Mouse (Mus musculus) embryonic facial prominence, embryonic 13.5 days (tissue): ENCODE data around the gene Runx1. TPM values are rescaled to one million over a fixed set of nuclear protein-coding genes. Genes with fewer than 3 reads are reported as not detected.

Experiments used
- ATAC-seq: fragments of 200-750 bp; cut with Nextera tagmentation; 2 replicates; pipeline ENCODE4 v1.8.0; 2017; ENCODE audit warnings: low read depth; ENCODE audit not compliant: insufficient number of reproducible peaks, insufficient read depth, low FRiP score, low TSS enrichment
- H3K27ac ChIP-seq: fragments of 300-500 bp; sonication (generic); 2 replicates; pipeline ENCODE4 v1.5.1; 2015; ENCODE audit warnings: moderate library complexity, mild to moderate bottlenecking, inconsistent platforms
- H3K27me3 ChIP-seq: fragments of 300-500 bp; sonication (generic); 2 replicates; pipeline ENCODE4 v1.6.1; 2015; ENCODE audit warnings: mild to moderate bottlenecking, inconsistent platforms
- H3K36me3 ChIP-seq: fragments of 300-500 bp; sonication (generic); 2 replicates; pipeline ENCODE4 v1.6.1; 2015; ENCODE audit warnings: mild to moderate bottlenecking, inconsistent platforms
- H3K4me1 ChIP-seq: fragments of 300-500 bp; sonication (generic); 2 replicates; pipeline ENCODE4 v1.6.1; 2015; ENCODE audit warnings: inconsistent platforms
- H3K4me2 ChIP-seq: fragments of 300-500 bp; sonication (generic); 2 replicates; pipeline ENCODE4 v1.6.1; 2015; ENCODE audit warnings: moderate library complexity, mild to moderate bottlenecking, inconsistent platforms
- H3K4me3 ChIP-seq: fragments of 300-500 bp; sonication (generic); 2 replicates; pipeline ENCODE4 v1.5.1; 2015; ENCODE audit warnings: mild to moderate bottlenecking, inconsistent platforms
- H3K9ac ChIP-seq: fragments of 300-500 bp; sonication (generic); 2 replicates; pipeline ENCODE4 v1.6.1; 2015; ENCODE audit warnings: mild to moderate bottlenecking, inconsistent platforms
- H3K9me3 ChIP-seq: fragments of 300-500 bp; sonication (generic); 2 replicates; pipeline ENCODE4 v1.6.1; 2016; ENCODE audit warnings: inconsistent platforms
- WGBS: fragments of 180-500 bp; shearing (Covaris S2); methylation state at CpG from one replicate; pipeline ENCODE4 v1.1.7; 2015; ENCODE audit warnings: mixed read lengths; 5-methylcytosine and 5-hydroxymethylcytosine counted together
- polyA plus RNA-seq: library from polyadenylated mRNA; unstranded; fragments of >200 nt; fragmentation: Nextera tagmentation; extraction: Ambion mirVana; gene quantifications from 2 replicates; pipeline ENCODE4 v1.2.1, GENCODE M21; 2015

Runx1 gene
- polyA plus RNA-seq, 1 experiment from 2014 or later: 19.3 TPM

GRCm38 (mm10) chr16:92763666-92764065 is 62.3 kb downstream of the Runx1 start:
- Histone ChIP-seq H3K4me2 (no peak overlapping the region), H3K9ac (no peak overlapping the region), H3K36me3 (no peaks in the 10 kb centered on the region), H3K9me3 (no peaks in the 10 kb centered on the region), H3K27ac (no peak overlapping the region), H3K4me3 (no peak overlapping the region), H3K27me3 (no peaks in the 10 kb centered on the region), H3K4me1 (peaks cover 28% of the 10 kb centered on the region)
- WGBS: 85% methylated on average over 3 of the region's 3 CpGs
- no peak for ATAC-seq

DNA sequence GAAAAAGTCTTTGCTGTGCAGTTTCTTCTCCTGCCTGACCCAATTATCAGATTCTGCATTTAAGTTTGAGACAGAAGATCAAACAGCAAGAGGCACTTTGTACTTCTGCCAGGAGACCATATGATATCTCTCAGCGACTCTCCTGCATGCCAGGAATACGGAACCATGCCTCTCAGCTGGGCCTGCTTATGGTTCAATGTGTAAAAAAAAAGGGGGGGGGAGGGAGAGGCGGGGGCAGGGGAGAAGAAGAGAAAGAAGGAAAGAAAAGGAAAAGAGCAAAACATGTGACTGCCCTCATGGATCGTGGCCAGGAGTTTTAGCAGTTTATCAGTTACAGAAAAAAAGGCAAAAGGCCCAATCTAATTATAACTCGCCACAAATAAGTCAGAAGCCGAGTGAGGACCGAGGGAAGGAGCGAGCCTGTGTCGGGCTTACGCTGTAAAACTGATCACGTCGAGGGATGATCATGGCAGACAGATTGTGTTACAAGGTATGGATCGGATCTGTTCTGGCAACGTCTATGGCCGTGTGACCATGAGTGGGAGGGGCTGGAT is 63.9 kb downstream of the Runx1 start:
- H3K36me3 ChIP-seq: no peaks in the 10 kb centered on the region
- H3K9me3 ChIP-seq: no peaks in the 10 kb centered on the region
- 23% methylated on average over 15 of the region's 15 CpGs for WGBS
- no peak overlapping the region for H3K9ac ChIP-seq
- H3K4me2 ChIP-seq: peak overlapping the region; percentile 43
- no peak for ATAC-seq
- H3K27me3 ChIP-seq: no peaks in the 10 kb centered on the region
- H3K27ac ChIP-seq: no peak overlapping the region
- peaks cover 23% of the 10 kb centered on the region for H3K4me1 ChIP-seq
- H3K4me3 ChIP-seq: no peak overlapping the region

- Histone ChIP-seq H3K4me1 (peaks cover 16% of the 10 kb centered on the region), H3K27ac (no peak overlapping the region), H3K9me3 (no peaks in the 10 kb centered on the region), H3K36me3 (no peaks in the 10 kb centered on the region), H3K9ac (no peak overlapping the region), H3K4me3 (no peak overlapping the region), H3K27me3 (no peaks in the 10 kb centered on the region), H3K4me2 (no peak overlapping the region)
- no peak for ATAC-seq
- WGBS: 82% methylated on average over 3 of the region's 3 CpGs
These were observed 65.9 kb downstream of the Runx1 start for GRCm38 (mm10) chr16:92760091-92760490.

DNA sequence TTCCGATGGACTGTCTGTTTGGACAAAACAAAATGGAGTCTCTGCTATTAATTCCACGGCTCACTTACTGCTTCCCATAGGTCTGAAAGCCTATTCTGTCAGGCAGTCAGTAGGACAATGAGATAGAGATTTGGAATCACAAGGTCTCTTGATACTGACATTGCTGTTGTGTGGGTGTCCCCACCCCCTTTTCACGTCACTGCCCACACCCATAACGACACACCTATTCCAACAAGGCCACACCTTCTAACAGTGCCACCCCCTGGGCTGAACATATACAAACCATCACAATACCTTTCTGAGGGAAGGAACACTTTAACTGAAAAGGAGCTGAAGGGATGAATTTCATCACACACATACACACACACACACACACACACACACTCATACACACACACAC is 68.4 kb downstream of the Runx1 start:
- Histone ChIP-seq H3K27ac (no peak overlapping the region), H3K36me3 (no peaks in the 10 kb centered on the region), H3K4me3 (no peak overlapping the region), H3K9me3 (no peaks in the 10 kb centered on the region), H3K9ac (no peak overlapping the region), H3K4me1 (peaks cover 28% of the 10 kb centered on the region), H3K27me3 (no peaks in the 10 kb centered on the region), H3K4me2 (no peak overlapping the region)
- 79% methylated on average over 4 of the region's 4 CpGs for WGBS
- ATAC-seq: no peak

- Histone ChIP-seq H3K4me1 (peaks cover 21% of the 10 kb centered on the region), H3K36me3 (no peaks in the 10 kb centered on the region), H3K9ac (no peak overlapping the region), H3K4me2 (no peak overlapping the region), H3K9me3 (no peaks in the 10 kb centered on the region), H3K4me3 (no peak overlapping the region), H3K27me3 (no peaks in the 10 kb centered on the region), H3K27ac (no peak overlapping the region)
- WGBS: 43% methylated on average over 3 of the region's 3 CpGs
- no peak for ATAC-seq
These were observed 72.0 kb downstream of the Runx1 start for GRCm38 (mm10) chr16:92753944-92754343.

GRCm38 (mm10) chr16:92753139-92753538 is 72.8 kb downstream of the Runx1 start:
- peaks cover 21% of the 10 kb centered on the region for H3K4me1 ChIP-seq
- H3K27ac ChIP-seq: no peak overlapping the region
- no peak overlapping the region for H3K4me2 ChIP-seq
- ATAC-seq: no peak
- WGBS: 94% methylated on average over 8 of the region's 8 CpGs
- no peak overlapping the region for H3K4me3 ChIP-seq
- H3K27me3 ChIP-seq: no peaks in the 10 kb centered on the region
- H3K9me3 ChIP-seq: no peaks in the 10 kb centered on the region
- no peak overlapping the region for H3K9ac ChIP-seq
- H3K36me3 ChIP-seq: no peaks in the 10 kb centered on the region

DNA sequence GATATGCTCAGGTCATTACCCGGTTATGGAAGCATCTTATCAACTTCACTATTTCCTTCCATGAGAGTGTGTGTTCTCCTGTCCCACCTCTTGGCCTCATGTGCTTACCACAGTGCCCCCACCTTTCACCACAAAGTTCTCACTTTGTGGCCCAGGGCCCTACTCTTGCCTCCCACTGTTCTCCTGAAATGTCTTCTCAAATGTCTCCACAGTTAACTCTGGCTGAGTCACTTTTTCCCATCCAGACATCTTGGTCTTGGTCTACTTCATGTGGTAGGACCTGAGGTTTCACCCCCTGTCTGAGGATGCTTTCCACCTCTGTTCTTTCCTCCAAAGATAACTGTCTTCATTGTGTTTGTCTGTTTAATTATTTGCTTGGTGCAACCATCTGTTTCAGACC is 77.7 kb downstream of the Runx1 start:
- WGBS: 83% methylated on average over 1 of the region's 1 CpGs
- H3K4me3 ChIP-seq: no peak overlapping the region
- ATAC-seq: no peak
- H3K9ac ChIP-seq: no peak overlapping the region
- H3K4me1 ChIP-seq: peaks cover 32% of the 10 kb centered on the region
- no peak overlapping the region for H3K27ac ChIP-seq
- H3K36me3 ChIP-seq: no peaks in the 10 kb centered on the region
- H3K9me3 ChIP-seq: no peaks in the 10 kb centered on the region
- H3K27me3 ChIP-seq: no peaks in the 10 kb centered on the region
- H3K4me2 ChIP-seq: no peak overlapping the region

GRCm38 (mm10) chr16:92747062-92747461 is 78.9 kb downstream of the Runx1 start:
- no peak overlapping the region for H3K4me3 ChIP-seq
- H3K9me3 ChIP-seq: no peaks in the 10 kb centered on the region
- H3K27ac ChIP-seq: no peak overlapping the region
- WGBS: 82% methylated on average over 2 of the region's 2 CpGs
- no peaks in the 10 kb centered on the region for H3K36me3 ChIP-seq
- H3K4me1 ChIP-seq: peaks cover 28% of the 10 kb centered on the region
- H3K4me2 ChIP-seq: no peak overlapping the region
- H3K9ac ChIP-seq: no peak overlapping the region
- no peak for ATAC-seq
- no peaks in the 10 kb centered on the region for H3K27me3 ChIP-seq

DNA sequence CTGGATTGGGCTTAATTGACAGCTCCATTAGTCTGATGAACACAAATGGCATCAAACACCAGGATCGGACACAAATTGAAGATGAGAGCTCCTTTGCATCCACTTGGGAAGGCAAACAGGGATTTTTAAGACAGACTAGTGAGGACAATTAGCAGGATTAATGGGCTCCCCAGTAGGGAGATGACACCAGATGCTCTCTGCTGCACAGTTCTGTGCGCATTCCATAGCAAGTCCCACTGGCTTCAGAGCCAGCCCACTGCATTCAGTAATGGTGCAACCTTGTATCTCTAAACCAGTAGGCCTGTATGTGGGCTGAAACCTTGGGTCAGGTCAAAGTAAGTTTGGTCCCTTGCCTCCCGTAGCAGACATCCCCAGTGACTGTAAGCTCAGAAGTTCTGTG is 80.7 kb downstream of the Runx1 start:
- Histone ChIP-seq H3K36me3 (no peaks in the 10 kb centered on the region), H3K9me3 (no peaks in the 10 kb centered on the region), H3K4me3 (no peak overlapping the region), H3K27ac (peak overlapping the region; percentile 86), H3K27me3 (no peaks in the 10 kb centered on the region), H3K4me2 (no peak overlapping the region), H3K4me1 (peaks cover 40% of the 10 kb centered on the region), H3K9ac (no peak overlapping the region)
- no peak for ATAC-seq
- WGBS: 71% methylated on average over 3 of the region's 3 CpGs

DNA sequence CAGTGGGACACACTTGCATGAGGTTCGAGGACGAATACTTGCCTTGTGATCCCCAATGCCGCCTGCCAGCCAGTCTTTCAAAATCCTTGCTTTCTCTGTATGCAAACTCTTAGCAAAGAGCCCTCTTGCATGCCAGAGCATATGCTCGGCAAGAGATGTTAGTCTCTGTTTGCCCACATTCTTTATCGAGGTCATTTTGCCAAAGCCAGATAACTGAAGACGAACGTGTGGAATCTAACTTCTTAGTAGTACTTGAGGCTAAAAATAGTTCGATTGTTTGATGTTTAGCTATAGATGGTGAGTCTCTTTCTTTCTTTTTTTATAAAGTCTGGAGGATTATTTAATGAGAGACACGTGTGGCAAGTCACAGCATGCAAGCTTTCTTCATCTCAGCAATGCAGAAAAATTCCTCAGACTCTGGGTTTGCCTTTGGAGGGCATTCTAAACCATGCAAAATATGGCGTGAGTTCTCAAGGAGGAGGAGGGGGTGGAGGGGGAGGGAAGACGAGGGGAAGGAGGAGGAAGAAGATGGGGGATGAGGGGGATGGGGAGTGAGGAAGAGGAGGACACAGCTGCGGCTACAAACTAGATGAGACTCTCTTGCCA is 81.7 kb downstream of the Runx1 start:
- Histone ChIP-seq H3K27me3 (no peaks in the 10 kb centered on the region), H3K4me2 (0 out of 2 replicates have a peak overlapping the region, but pooled peaks have one; percentile 20)
- no peak for ATAC-seq

DNA sequence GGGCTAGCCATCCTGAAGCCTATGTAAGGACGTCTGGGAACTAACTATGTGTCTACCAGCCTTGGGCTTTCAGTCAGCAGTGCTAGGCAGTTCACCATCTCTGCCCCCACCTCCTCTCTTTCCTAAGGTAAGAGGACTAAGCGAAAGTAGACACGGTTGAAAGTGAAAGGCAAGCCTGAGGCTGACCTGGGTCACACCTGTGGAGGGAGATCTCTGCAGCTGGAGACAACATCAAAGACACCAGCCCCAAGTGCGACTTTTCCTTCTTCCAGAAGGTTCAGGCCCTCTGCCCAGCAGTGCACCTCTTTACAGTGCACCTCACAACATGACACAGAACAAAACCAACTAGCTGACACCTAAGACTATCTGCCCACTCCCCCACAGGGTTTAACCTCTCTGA is 82.2 kb downstream of the Runx1 start:
- Histone ChIP-seq H3K27me3 (no peaks in the 10 kb centered on the region), H3K27ac (peak overlapping the region; percentile 86), H3K36me3 (no peaks in the 10 kb centered on the region), H3K4me2 (no peak overlapping the region), H3K9ac (peak overlapping the region; percentile 32; the same call in 1 of the 2 replicates), H3K4me1 (peaks cover 48% of the 10 kb centered on the region), H3K9me3 (no peaks in the 10 kb centered on the region), H3K4me3 (no peak overlapping the region)
- WGBS: 69% methylated on average over 4 of the region's 4 CpGs
- ATAC-seq: no peak

More for the DNA sequence above, 81.7 kb downstream of the Runx1 start:
- 21% methylated on average over 12 of the region's 12 CpGs for WGBS
- H3K4me3 ChIP-seq: no peak overlapping the region
- H3K4me1 ChIP-seq: peaks cover 46% of the 10 kb centered on the region
- H3K36me3 ChIP-seq: no peaks in the 10 kb centered on the region
- peak overlapping the region; percentile 86 for H3K27ac ChIP-seq
- H3K9me3 ChIP-seq: no peaks in the 10 kb centered on the region
- 0 out of 2 replicates have a peak overlapping the region, but pooled peaks have one; percentile 32 for H3K9ac ChIP-seq

DNA sequence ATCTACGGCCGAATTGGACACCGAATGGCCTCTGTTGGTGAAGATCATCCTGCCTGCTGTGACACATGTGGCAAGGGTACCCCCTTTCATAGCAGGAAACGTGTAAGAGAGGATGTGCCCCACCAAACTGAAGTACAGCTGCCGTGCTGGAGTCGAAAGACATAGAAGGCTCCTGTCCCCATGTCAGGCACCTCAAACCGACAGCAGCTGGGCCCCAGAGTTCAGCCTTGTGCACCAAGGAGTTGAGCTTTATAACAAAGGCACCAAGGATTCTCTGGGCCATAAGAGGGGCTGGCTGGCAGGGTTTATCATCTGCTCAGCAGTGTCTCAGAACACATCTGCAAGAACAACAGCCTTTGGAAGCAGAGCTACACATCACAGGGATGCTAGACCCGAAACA is 84.6 kb downstream of the Runx1 start:
- Histone ChIP-seq H3K27me3 (no peaks in the 10 kb centered on the region), H3K9me3 (no peaks in the 10 kb centered on the region), H3K4me2 (no peak overlapping the region), H3K9ac (no peak overlapping the region), H3K4me3 (no peak overlapping the region), H3K27ac (no peak overlapping the region), H3K4me1 (peaks cover 62% of the 10 kb centered on the region), H3K36me3 (no peaks in the 10 kb centered on the region)
- ATAC-seq: no peak
- 80% methylated on average over 8 of the region's 8 CpGs for WGBS
